In the genomic region with DNA sequence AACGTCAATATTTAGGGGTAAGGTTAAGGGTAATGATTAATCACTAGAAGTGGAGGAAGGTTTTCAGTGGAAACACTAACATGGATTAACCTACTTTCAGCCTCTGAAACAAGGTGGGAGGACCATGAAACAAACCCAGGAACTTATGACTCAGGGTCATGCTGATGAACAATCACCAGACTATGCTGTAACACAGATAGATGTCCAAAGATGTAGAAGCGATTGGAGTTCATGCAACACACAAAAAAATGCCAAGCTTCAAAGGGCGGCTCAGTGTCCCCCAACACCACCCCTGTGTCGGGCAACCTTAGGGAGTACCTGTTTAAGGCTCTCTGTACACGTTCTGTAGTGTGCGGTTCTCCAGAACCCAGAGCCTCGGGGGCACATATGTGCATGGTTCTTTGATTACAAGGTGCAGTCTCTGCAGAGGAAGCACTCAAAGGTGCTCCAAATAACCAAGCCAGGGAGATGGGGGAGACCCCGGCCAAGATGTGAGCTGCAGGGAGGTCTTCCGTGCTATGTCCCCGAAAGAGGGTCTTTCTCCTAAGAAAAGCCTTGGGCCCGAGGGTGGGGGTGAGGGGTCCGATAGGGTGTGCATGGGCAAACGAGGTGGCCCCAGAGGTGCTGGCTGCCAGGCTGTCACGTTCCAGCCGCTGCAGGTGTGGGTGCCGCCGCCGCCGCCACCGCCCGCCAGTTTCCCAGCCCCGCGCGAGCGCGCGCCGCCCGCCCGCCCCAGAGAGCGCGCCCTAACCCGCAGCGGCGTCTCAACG, we compare ENCODE assay signal across 8 mouse cellular contexts. TPM values are rescaled to one million over a fixed set of nuclear protein-coding genes. Genes with fewer than 3 reads are reported as not detected.
DNase-seq lines count a peak whose midpoint lies in the region; ATAC-seq and TF ChIP-seq lines count a peak whose summit lies in the region.

No protein-coding gene starts in this region.

- no peaks in the 10 kb centered on the region for H3K27me3 ChIP-seq in forebrain, embryonic 10.5 days (ENCODE audit: poor library complexity, severe bottlenecking)
- no peaks in the 10 kb centered on the region for H3K27me3 ChIP-seq in kidney, embryonic 16.5 days (ENCODE audit: insufficient read depth, low read length)
- no peaks in the 10 kb centered on the region for H3K27me3 ChIP-seq in neural tube, embryonic 12.5 days (replicated peaks)

- H3K36me3 ChIP-seq in forebrain, embryonic 10.5 days (replicated peaks) = peaks cover 8% of the 10 kb centered on the region
- peaks cover 2% of the 10 kb centered on the region for H3K36me3 ChIP-seq in kidney, embryonic 16.5 days (ENCODE audit: insufficient read depth, low read length)
- H3K36me3 ChIP-seq in neural tube, embryonic 12.5 days = peaks cover 10% of the 10 kb centered on the region

- peak; percentile 4; the same call in 1 of the 2 replicates for ATAC-seq in kidney, embryonic 16.5 days (ENCODE audit: low FRiP score, low TSS enrichment)
- peak; percentile 49 for ATAC-seq in neural tube, embryonic 12.5 days (ENCODE audit: low FRiP score, low read depth)

- H3K4me3 ChIP-seq in left cerebral cortex, adult 2 months = peak overlapping the region; percentile 80
- H3K4me3 ChIP-seq in forebrain, embryonic 10.5 days = peak overlapping the region; percentile 91
- H3K4me3 ChIP-seq in kidney, embryonic 16.5 days (ENCODE audit: low read length) = peak overlapping the region; percentile 91
- peak overlapping the region; percentile 92 for H3K4me3 ChIP-seq in neural tube, embryonic 12.5 days

- peaks cover 22% of the 10 kb centered on the region for H3K4me1 ChIP-seq in forebrain, embryonic 10.5 days
- H3K4me1 ChIP-seq in kidney, embryonic 16.5 days (ENCODE audit: insufficient read depth, low read length) = peaks cover 3% of the 10 kb centered on the region; the same call in 1 of the 2 replicates
- peaks cover 5% of the 10 kb centered on the region for H3K4me1 ChIP-seq in neural tube, embryonic 12.5 days

- H3K27ac ChIP-seq in left cerebral cortex, adult 2 months = peak overlapping the region; percentile 99
- H3K27ac ChIP-seq in forebrain, embryonic 10.5 days = peak overlapping the region; percentile 96
- peak overlapping the region; percentile 99 for H3K27ac ChIP-seq in kidney, embryonic 16.5 days (ENCODE audit: low read length)
- H3K27ac ChIP-seq in neural tube, embryonic 12.5 days = peak overlapping the region; percentile 90

- TF ChIP-seq CTCF in left cerebral cortex, adult 2 months (IDR thresholded peaks at IDR 0.05) = no peak

- no peaks in the 10 kb centered on the region for H3K9me3 ChIP-seq in forebrain, embryonic 10.5 days
- H3K9me3 ChIP-seq in kidney, embryonic 16.5 days (ENCODE audit: low read length) = no peaks in the 10 kb centered on the region
- H3K9me3 ChIP-seq in neural tube, embryonic 12.5 days = no peaks in the 10 kb centered on the region

- H3K9ac ChIP-seq in kidney, embryonic 16.5 days (replicated peaks; ENCODE audit: low read length) = peak overlapping the region; percentile 93
- peak overlapping the region; percentile 92 for H3K9ac ChIP-seq in neural tube, embryonic 12.5 days

- peak in 1 of 2 experiments; percentile 16 for DNase-seq in left cerebral cortex, adult 2 months (ENCODE audit: extremely low spot score in 1 of 2, low spot score in 2 of 2)
- no peak for DNase-seq in left cerebral cortex, adult 11 months (ENCODE audit: low spot score)
- peak; percentile 41 for DNase-seq in MN1 (ENCODE audit: low spot score)
- peak; percentile 13 for DNase-seq in forebrain, embryonic 10.5 days (ENCODE audit: extremely low spot score, low spot score)
- no peak for DNase-seq in gastrocnemius, postnatal 14 days
- no peak for DNase-seq in spleen, adult 12 weeks (ENCODE audit: low spot score)

- WGBS in forebrain, embryonic 10.5 days = 10% methylated on average over 36 of the region's 36 CpGs
- 5% methylated on average over 33 of the region's 36 CpGs for WGBS in kidney, embryonic 16.5 days
- 9% methylated on average over 36 of the region's 36 CpGs for WGBS in neural tube, embryonic 12.5 days

- peak overlapping the region; percentile 84 for H3K4me2 ChIP-seq in kidney, embryonic 16.5 days (replicated peaks; ENCODE audit: low read depth, low read length)
- peak overlapping the region; percentile 88 for H3K4me2 ChIP-seq in neural tube, embryonic 12.5 days (replicated peaks)

- intact Hi-C loops in left cerebral cortex, adult 2 months (cut with DNase I) = loop anchor here (1.0 to 2.0 kb wide), 4 partner anchors 35 to 119 kb away; a partner anchor contains a TSS
- intact Hi-C loops in gastrocnemius, postnatal 14 days (cut with DNase I; ENCODE audit: low total_unique reads) = no loop called here

RNA-seq across cellular contexts. Expression of a gene that starts 0.8 kb away (rescaled TPM):
- 10 to 100 TPM; 14.4 to 18.5 TPM for total RNA-seq in left cerebral cortex, adult 2 months (2021)
- 11.7 and 16.1 TPM in 2 replicates for polyA plus RNA-seq in forebrain, embryonic 10.5 days (2016; fragmentation: Nextera tagmentation; extraction: Ambion mirVana)
- 16.7 and 18.1 TPM in 2 replicates for polyA plus RNA-seq in kidney, embryonic 16.5 days (2015; fragmentation: Nextera tagmentation; extraction: Ambion mirVana)
- 16.1 and 17.1 TPM in 2 replicates for polyA plus RNA-seq in neural tube, embryonic 12.5 days (2016; fragmentation: Nextera tagmentation; extraction: Ambion mirVana)
- total RNA-seq in gastrocnemius, postnatal 14 days (2021) = 100 to 1,000 TPM in 1 of 2 experiments, 10 to 100 TPM in 1; 83.9 to 109 TPM

RNA-seq across cellular contexts. Expression of a gene that starts 0.9 kb away (rescaled TPM):
- total RNA-seq in left cerebral cortex, adult 2 months (2021) = 10 to 100 TPM; 30.8 to 31.5 TPM
- polyA plus RNA-seq in forebrain, embryonic 10.5 days (2016; fragmentation: Nextera tagmentation; extraction: Ambion mirVana) = 15.9 and 17.4 TPM in 2 replicates
- 14.0 and 15.0 TPM in 2 replicates for polyA plus RNA-seq in kidney, embryonic 16.5 days (2015; fragmentation: Nextera tagmentation; extraction: Ambion mirVana)
- polyA plus RNA-seq in neural tube, embryonic 12.5 days (2016; fragmentation: Nextera tagmentation; extraction: Ambion mirVana) = 14.9 and 15.6 TPM in 2 replicates
- 1 to 10 TPM; 7.7 to 7.8 TPM for total RNA-seq in gastrocnemius, postnatal 14 days (2021)

RNA-seq across cellular contexts. Expression of a gene that starts 35.5 kb away (rescaled TPM):
- total RNA-seq in left cerebral cortex, adult 2 months (2021) = 10 to 100 TPM; 26.1 to 26.5 TPM
- polyA plus RNA-seq in forebrain, embryonic 10.5 days (2016; fragmentation: Nextera tagmentation; extraction: Ambion mirVana) = 20.5 and 23.1 TPM in 2 replicates
- polyA plus RNA-seq in kidney, embryonic 16.5 days (2015; fragmentation: Nextera tagmentation; extraction: Ambion mirVana) = 28.2 and 28.5 TPM in 2 replicates
- 19.0 and 20.2 TPM in 2 replicates for polyA plus RNA-seq in neural tube, embryonic 12.5 days (2016; fragmentation: Nextera tagmentation; extraction: Ambion mirVana)
- 1 to 10 TPM; 5.4 to 5.5 TPM for total RNA-seq in gastrocnemius, postnatal 14 days (2021)

Comparison
In these comparisons a context has a peak if more than half of its experiments do, and no peak if none do; other contexts are left out.
1. DNase-seq: peak in MN1 (single experiment) and forebrain, embryonic 10.5 days (single experiment); none in left cerebral cortex, adult 11 months (single experiment), gastrocnemius, postnatal 14 days (single experiment) and spleen, adult 12 weeks (single experiment).
2. Peak in every context shown above with its lines, with median percentiles within 50 percentile points of each other: H3K27ac ChIP-seq and H3K4me3 ChIP-seq.